Mouse (Mus musculus): ENCODE results near the gene H2-Ab1.
"Not testable (repeated sequence)": the region's sequence is repeated elsewhere in the genome, so short reads cannot be mapped to it uniquely, and the experiment has no call there.

H2-Ab1 gene

GRCm38 (mm10) chr17:34295891-34296794 lies 38.7 kb downstream of the H2-Ab1 start:
- in situ Hi-C loops (cut with MboI; ENCODE audit: low pct_unique_long_range_greater_than_20kb in 1 of 2, low sequenced_read_pairs in 2 of 2, unreplicated experiment in 1 of 2) = no loop called here

- in situ Hi-C loops (cut with MboI; ENCODE audit: low pct_unique_long_range_greater_than_20kb in 1 of 2, low sequenced_read_pairs in 2 of 2, unreplicated experiment in 1 of 2) = no loop called here
Measured at GRCm38 (mm10) chr17:34299356-34299755, 41.9 kb downstream of the H2-Ab1 start.

- in situ Hi-C loops (cut with MboI; ENCODE audit: low pct_unique_long_range_greater_than_20kb in 1 of 2, low sequenced_read_pairs in 2 of 2, unreplicated experiment in 1 of 2) = no loop called here
Measured at GRCm38 (mm10) chr17:34300071-34300470, 42.6 kb downstream of the H2-Ab1 start.

- in situ Hi-C loops (cut with MboI; ENCODE audit: low pct_unique_long_range_greater_than_20kb in 1 of 2, low sequenced_read_pairs in 2 of 2, unreplicated experiment in 1 of 2) = no loop called here
Measured at GRCm38 (mm10) chr17:34300691-34301566, 43.4 kb downstream of the H2-Ab1 start.

- in situ Hi-C loops (cut with MboI; ENCODE audit: low pct_unique_long_range_greater_than_20kb in 1 of 2, low sequenced_read_pairs in 2 of 2, unreplicated experiment in 1 of 2) = no loop called here
Measured at GRCm38 (mm10) chr17:34301670-34302190, 44.2 kb downstream of the H2-Ab1 start.

GRCm38 (mm10) chr17:34303789-34304188 lies 46.3 kb downstream of the H2-Ab1 start:
- in situ Hi-C loops (cut with MboI; ENCODE audit: low pct_unique_long_range_greater_than_20kb in 1 of 2, low sequenced_read_pairs in 2 of 2, unreplicated experiment in 1 of 2) = no loop called here

GRCm38 (mm10) chr17:34304751-34305150 lies 47.3 kb downstream of the H2-Ab1 start:
- in situ Hi-C loops (cut with MboI; ENCODE audit: low pct_unique_long_range_greater_than_20kb in 1 of 2, low sequenced_read_pairs in 2 of 2, unreplicated experiment in 1 of 2) = no loop called here

- in situ Hi-C loops (cut with MboI; ENCODE audit: low pct_unique_long_range_greater_than_20kb in 1 of 2, low sequenced_read_pairs in 2 of 2, unreplicated experiment in 1 of 2) = no loop called here
Measured at GRCm38 (mm10) chr17:34305380-34306030, 48.0 kb downstream of the H2-Ab1 start, which contains the start of gene H2-Eb1. Gene H2-Eb1 (plus strand): TSS chr17:34305867.

GRCm38 (mm10) chr17:34306407-34306806 lies 48.9 kb downstream of the H2-Ab1 start:
- in situ Hi-C loops (cut with MboI; ENCODE audit: low pct_unique_long_range_greater_than_20kb in 1 of 2, low sequenced_read_pairs in 2 of 2, unreplicated experiment in 1 of 2) = no loop called here

GRCm38 (mm10) chr17:34307216-34307615 lies 49.7 kb downstream of the H2-Ab1 start:
- in situ Hi-C loops (cut with MboI; ENCODE audit: low pct_unique_long_range_greater_than_20kb in 1 of 2, low sequenced_read_pairs in 2 of 2, unreplicated experiment in 1 of 2) = no loop called here

- in situ Hi-C loops (cut with MboI; ENCODE audit: low pct_unique_long_range_greater_than_20kb in 1 of 2, low sequenced_read_pairs in 2 of 2, unreplicated experiment in 1 of 2) = no loop called here
Measured at GRCm38 (mm10) chr17:34308161-34308560, 50.7 kb downstream of the H2-Ab1 start.

- in situ Hi-C loops (cut with MboI; ENCODE audit: low pct_unique_long_range_greater_than_20kb in 1 of 2, low sequenced_read_pairs in 2 of 2, unreplicated experiment in 1 of 2) = no loop called here
Measured at GRCm38 (mm10) chr17:34309225-34309624, 51.7 kb downstream of the H2-Ab1 start.

- in situ Hi-C loops (cut with MboI; ENCODE audit: low pct_unique_long_range_greater_than_20kb in 1 of 2, low sequenced_read_pairs in 2 of 2, unreplicated experiment in 1 of 2) = no loop called here
Measured at GRCm38 (mm10) chr17:34309683-34310385, 52.3 kb downstream of the H2-Ab1 start.

- in situ Hi-C loops (cut with MboI; ENCODE audit: low pct_unique_long_range_greater_than_20kb in 1 of 2, low sequenced_read_pairs in 2 of 2, unreplicated experiment in 1 of 2) = not testable (repeated sequence)
Measured at GRCm38 (mm10) chr17:34310526-34310925, 53.0 kb downstream of the H2-Ab1 start.

- in situ Hi-C loops (cut with MboI; ENCODE audit: low pct_unique_long_range_greater_than_20kb in 1 of 2, low sequenced_read_pairs in 2 of 2, unreplicated experiment in 1 of 2) = no loop called here
Measured at GRCm38 (mm10) chr17:34312185-34312584, 54.7 kb downstream of the H2-Ab1 start.

GRCm38 (mm10) chr17:34313393-34313792 lies 55.9 kb downstream of the H2-Ab1 start:
- in situ Hi-C loops (cut with MboI; ENCODE audit: low pct_unique_long_range_greater_than_20kb in 1 of 2, low sequenced_read_pairs in 2 of 2, unreplicated experiment in 1 of 2) = no loop called here

- in situ Hi-C loops (cut with MboI; ENCODE audit: low pct_unique_long_range_greater_than_20kb in 1 of 2, low sequenced_read_pairs in 2 of 2, unreplicated experiment in 1 of 2) = no loop called here
Measured at GRCm38 (mm10) chr17:34314286-34314685, 56.8 kb downstream of the H2-Ab1 start.

GRCm38 (mm10) chr17:34315512-34315911 lies 58.0 kb downstream of the H2-Ab1 start:
- in situ Hi-C loops (cut with MboI; ENCODE audit: low pct_unique_long_range_greater_than_20kb in 1 of 2, low sequenced_read_pairs in 2 of 2, unreplicated experiment in 1 of 2) = no loop called here
